Mouse (Mus musculus) spleen, adult 2 months (tissue): Measurements from ENCODE around the gene Hist1h2bj.

ENCODE experiments used
- CTCF ChIP-seq: fragments of 200-500 bp; IDR thresholded peaks from 2 replicates; pipeline ENCODE4 v1.5.1; 2011; ENCODE audit warnings: mild to moderate bottlenecking, inconsistent platforms; ENCODE audit not compliant: insufficient read depth, insufficient read length, insufficient replicate concordance; ENCODE audit errors: extremely low read depth
- POLR2A ChIP-seq: fragments of 200-500 bp; IDR thresholded peaks from 2 replicates; pipeline ENCODE4 v1.6.1; 2011; ENCODE audit warnings: low read depth, low read length, inconsistent platforms

DNA sequence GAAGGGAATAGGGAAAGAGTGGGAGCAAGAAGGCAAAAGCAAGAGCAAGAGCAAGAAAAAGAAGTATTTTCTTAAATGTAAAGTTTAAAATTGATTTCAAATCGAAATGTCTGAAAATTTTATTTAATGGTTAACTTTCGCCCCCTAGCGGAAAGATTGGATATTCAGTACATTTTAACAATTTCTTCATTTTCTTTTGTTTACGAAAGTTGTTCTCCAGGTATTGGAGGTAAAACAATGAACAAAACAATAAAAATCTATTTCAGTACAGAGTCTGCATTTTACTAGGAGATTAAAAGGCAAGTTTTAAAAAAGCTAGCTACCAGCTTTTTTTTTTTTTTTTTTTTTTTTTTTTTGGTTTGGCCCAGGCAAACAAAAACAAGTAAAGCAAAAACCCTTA is 12.5 kb upstream of the Hist1h2bj start:
- TF ChIP-seq POLR2A (no peak), CTCF (no peak)
